ENCODE assay signal across 11 mouse cellular contexts in the genomic region with DNA sequence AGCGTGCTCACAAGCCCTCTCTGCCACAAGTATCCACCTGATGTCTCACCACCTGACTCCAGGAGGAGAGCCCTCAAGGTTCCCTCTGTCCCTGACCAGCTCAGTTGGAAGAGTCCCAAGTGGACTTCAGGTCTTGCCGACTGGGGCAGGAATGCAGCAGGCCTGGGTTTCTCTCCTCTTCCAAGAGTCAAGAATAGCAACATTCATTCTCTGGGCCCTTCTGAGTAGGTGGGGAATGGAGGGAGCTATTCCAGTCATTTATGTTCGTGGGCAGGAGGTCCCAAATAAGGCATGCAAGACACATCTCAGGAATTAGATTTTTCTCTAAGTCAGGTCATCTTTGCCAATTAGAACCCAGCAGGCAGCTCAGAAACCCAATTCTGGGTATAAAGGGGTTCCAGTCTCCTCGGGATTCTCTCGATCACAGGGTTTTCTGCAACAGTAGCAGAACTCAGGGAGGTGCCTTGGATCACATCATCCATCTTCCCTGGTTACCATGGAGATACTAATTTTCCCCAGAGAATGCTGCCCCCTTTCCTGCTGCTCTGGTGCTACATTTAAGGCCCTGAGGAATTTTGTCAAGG. TPM values are rescaled to one million over a fixed set of nuclear protein-coding genes. Genes with fewer than 3 reads are reported as not detected.
DNase-seq lines count a peak whose midpoint lies in the region; ATAC-seq and TF ChIP-seq lines count a peak whose summit lies in the region.
"Had no signal": no experiment of that assay in that cellular context is flagged by ENCODE, and none has a peak within 500 bp of the region (broad histone marks: within the 10 kb centered on the region; RNA-seq: fewer than 3 reads in every experiment).

No protein-coding gene starts in this region.

- H3K4me1 ChIP-seq in heart, postnatal 0 days (ENCODE audit: control insufficient read depth, insufficient read depth): peaks cover 6% of the 10 kb centered on the region; the same call in 1 of the 2 replicates
- no peaks in the 10 kb centered on the region for H3K4me1 ChIP-seq in intestine, embryonic 15.5 days (replicated peaks)

- peak; percentile 98 for DNase-seq in heart, adult 11 months
- DNase-seq in heart, adult 8-10 months (ENCODE audit: low spot score): no peak
- peak; percentile 76 for DNase-seq in Muller cell, postnatal 12 days (ENCODE audit: inconsistent ontology term)
- peak; percentile 42 for DNase-seq in heart, postnatal 0 days (ENCODE audit: low spot score)
- DNase-seq in lung, adult 18-20 months: peak; percentile 76 to 82
- no peak for DNase-seq in c-Kit-positive CD71-positive TER-119-positive erythroid progenitor cells, embryonic 14.5 days (ENCODE audit: low spot score)
- DNase-seq in cerebellum, adult 8-10 months: no peak
- DNase-seq: lung, embryonic 14.5 days had no signal

- no peak overlapping the region for H3K9ac ChIP-seq in heart, postnatal 0 days (replicated peaks; ENCODE audit: low read depth, low read length)
- no peak overlapping the region for H3K9ac ChIP-seq in intestine, embryonic 15.5 days
- H3K9ac ChIP-seq: lung, embryonic 14.5 days had no signal

- WGBS in heart, postnatal 0 days: 26% methylated on average over 5 of the region's 5 CpGs
- WGBS in intestine, embryonic 15.5 days: 30% methylated on average over 5 of the region's 5 CpGs

- H3K4me3 ChIP-seq in heart, postnatal 0 days (ENCODE audit: low read depth, low read length): no peak overlapping the region
- no peak overlapping the region for H3K4me3 ChIP-seq in intestine, embryonic 15.5 days (replicated peaks)

- H3K27me3 ChIP-seq in heart, postnatal 0 days (ENCODE audit: control insufficient read depth, insufficient read depth, low read length): no peaks in the 10 kb centered on the region
- no peaks in the 10 kb centered on the region for H3K27me3 ChIP-seq in intestine, embryonic 15.5 days (replicated peaks)

- TF ChIP-seq CTCF in heart, postnatal 0 days (IDR thresholded peaks at IDR 0.05; ENCODE audit: low read depth): no peak

- peak; percentile 75 for ATAC-seq in heart, postnatal 0 days (ENCODE audit: insufficient read depth, low read depth)
- no peak for ATAC-seq in intestine, embryonic 15.5 days

- H3K36me3 ChIP-seq in heart, postnatal 0 days (replicated peaks; ENCODE audit: control insufficient read depth, insufficient read depth, low read length): no peaks in the 10 kb centered on the region
- no peaks in the 10 kb centered on the region for H3K36me3 ChIP-seq in intestine, embryonic 15.5 days

- no peaks in the 10 kb centered on the region for H3K9me3 ChIP-seq in heart, postnatal 0 days (replicated peaks; ENCODE audit: control insufficient read depth, low read length)
- no peaks in the 10 kb centered on the region for H3K9me3 ChIP-seq in intestine, embryonic 15.5 days

- H3K27ac ChIP-seq in heart, postnatal 0 days (ENCODE audit: low read depth): peak overlapping the region; percentile 71
- H3K27ac ChIP-seq in intestine, embryonic 15.5 days: no peak overlapping the region

- peak; percentile 47; the same call in 1 of the 2 replicates for TF ChIP-seq EP300 in heart, postnatal 0 days (IDR thresholded peaks at IDR 0.05; ENCODE audit: low read depth)

- H3K4me2 ChIP-seq in heart, postnatal 0 days (ENCODE audit: low read depth, low read length): no peak overlapping the region
- no peak overlapping the region for H3K4me2 ChIP-seq in intestine, embryonic 15.5 days (replicated peaks)
- H3K4me2 ChIP-seq: lung, embryonic 14.5 days had no signal

RNA-seq across cellular contexts. Expression of gene Eif1, which starts 7.5 kb away (rescaled TPM):
- 1,000 to 10,000 TPM; 1,527 to 1,967 (median 1,680) TPM for total RNA-seq in heart, adult 8-10 months (2022)
- 64.1 and 105 TPM in 2 replicates for total RNA-seq in heart, postnatal 0 days (2014; rRNA removed; ENCODE audit: low replicate concordance)
- 1,927 and 2,123 TPM in 2 replicates for polyA plus RNA-seq in heart, postnatal 0 days (2015; fragmentation: Nextera tagmentation; extraction: Ambion mirVana)
- polyA plus RNA-seq in intestine, embryonic 15.5 days (2015; fragmentation: Nextera tagmentation; extraction: Ambion mirVana): 1,793 and 1,952 TPM in 2 replicates

RNA-seq across cellular contexts. Expression of gene Gast, which starts 22.0 kb away (rescaled TPM):
- total RNA-seq in heart, adult 8-10 months (2022): not detected
- not detected in 2 replicates for total RNA-seq in heart, postnatal 0 days (2014; rRNA removed; ENCODE audit: low replicate concordance)
- not detected in 2 replicates for polyA plus RNA-seq in heart, postnatal 0 days (2015; fragmentation: Nextera tagmentation; extraction: Ambion mirVana)
- polyA plus RNA-seq in intestine, embryonic 15.5 days (2015; fragmentation: Nextera tagmentation; extraction: Ambion mirVana): 2.1 and 2.4 TPM in 2 replicates
- polyA plus RNA-seq: embryonic facial prominence, embryonic 11.5 days; lung, embryonic 14.5 days had no signal

RNA-seq across cellular contexts. Expression of gene Krt42, which starts 42.5 kb away (rescaled TPM):
- total RNA-seq in heart, adult 8-10 months (2022): not detected
- total RNA-seq in heart, postnatal 0 days (2014; rRNA removed; ENCODE audit: low replicate concordance): not detected in 2 replicates
- polyA plus RNA-seq in heart, postnatal 0 days (2015; fragmentation: Nextera tagmentation; extraction: Ambion mirVana): not detected in 2 replicates
- not detected in 2 replicates for polyA plus RNA-seq in intestine, embryonic 15.5 days (2015; fragmentation: Nextera tagmentation; extraction: Ambion mirVana)
- polyA plus RNA-seq: embryonic facial prominence, embryonic 11.5 days; lung, embryonic 14.5 days; small intestine, adult 2 months had no signal

RNA-seq across cellular contexts. Expression of gene Hap1, which starts 43.7 kb away (rescaled TPM):
- 1 to 10 TPM; 1.0 to 2.5 (median 2.0) TPM for total RNA-seq in heart, adult 8-10 months (2022)
- 3.5 and 5.7 TPM in 2 replicates for total RNA-seq in heart, postnatal 0 days (2014; rRNA removed; ENCODE audit: low replicate concordance)
- 2.0 TPM in 2 replicates for polyA plus RNA-seq in heart, postnatal 0 days (2015; fragmentation: Nextera tagmentation; extraction: Ambion mirVana)
- polyA plus RNA-seq in intestine, embryonic 15.5 days (2015; fragmentation: Nextera tagmentation; extraction: Ambion mirVana): 13.9 and 15.5 TPM in 2 replicates

RNA-seq across cellular contexts. Expression of gene Krt17, which starts 51.4 kb away (rescaled TPM):
- not detected for total RNA-seq in heart, adult 8-10 months (2022)
- 2.2 TPM in 1 of 2 replicates, not detected in the other for total RNA-seq in heart, postnatal 0 days (2014; rRNA removed; ENCODE audit: low replicate concordance)
- 0.14 and 0.32 TPM in 2 replicates for polyA plus RNA-seq in heart, postnatal 0 days (2015; fragmentation: Nextera tagmentation; extraction: Ambion mirVana)
- 11.6 and 12.7 TPM in 2 replicates for polyA plus RNA-seq in intestine, embryonic 15.5 days (2015; fragmentation: Nextera tagmentation; extraction: Ambion mirVana)

Comparison
In these comparisons a context has a peak if more than half of its experiments do, and no peak if none do; other contexts are left out.
1. DNase-seq: peak in heart, adult 11 months (single experiment), Muller cell, postnatal 12 days (single experiment), heart, postnatal 0 days (single experiment) and lung, adult 18-20 months (2 of 2); none in heart, adult 8-10 months (single experiment), c-Kit-positive CD71-positive TER-119-positive erythroid progenitor cells, embryonic 14.5 days (single experiment) and cerebellum, adult 8-10 months (single experiment).
2. RNA of gene Eif1, which starts 7.5 kb away (total RNA-seq): 1,527 to 1,967 TPM in heart, adult 8-10 months; 64.1 to 105 TPM in heart, postnatal 0 days; every median in the first group is over 10 times any median in the second.